Mouse (Mus musculus) CD4-positive, CD25-positive, alpha-beta regulatory T cell, adult 2 months (primary cell): ENCODE results near the gene Cpsf2.
A peak's percentile ranks its signal among the peaks of the same experiment; 100 is the strongest.

ENCODE experiments used
- DNase-seq: peaks from one replicate; pipeline ENCODE4 v3.0.0-alpha.2; 2012; ENCODE audit warnings: low read depth, low spot score

The Cpsf2 gene

DNA sequence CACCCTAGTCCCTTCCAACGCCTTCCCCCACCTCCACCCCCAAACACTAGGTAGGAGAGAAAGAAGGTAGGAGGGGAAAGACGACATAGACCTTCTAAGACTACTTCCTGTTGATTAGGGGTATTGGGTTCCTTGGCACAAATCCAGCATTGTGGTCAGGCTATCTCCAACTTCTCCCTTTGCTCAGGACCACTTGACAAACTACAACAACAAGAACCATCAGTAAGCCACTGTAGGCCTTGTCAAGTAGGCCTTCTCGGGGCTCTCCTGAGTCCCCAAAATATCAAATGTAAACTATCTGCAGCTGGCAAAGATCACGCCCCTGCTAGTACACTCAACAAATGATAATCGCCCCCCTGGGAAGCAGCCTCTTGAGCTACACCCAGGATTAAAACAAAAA, 4.5 kb downstream of the Cpsf2 start:
- peak; percentile 41 for DNase-seq

DNA sequence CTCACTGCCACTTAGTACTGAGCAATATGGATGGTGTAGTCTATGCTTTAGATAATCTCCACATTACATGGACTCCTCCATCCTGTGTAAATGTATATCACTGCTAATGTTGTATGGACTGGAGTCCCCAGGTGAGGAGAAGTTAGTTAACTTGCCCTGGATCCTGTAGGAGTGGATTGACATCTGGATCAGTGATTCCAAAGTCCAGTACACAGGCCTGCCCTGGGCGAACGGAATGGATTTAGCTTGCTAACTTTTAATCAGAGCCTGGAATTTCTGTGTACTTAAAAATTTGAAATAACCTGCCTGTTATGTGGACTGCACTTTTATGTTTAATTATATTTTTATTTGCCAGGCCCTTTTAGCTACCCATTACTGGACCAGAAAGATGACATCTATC, 5.8 kb downstream of the Cpsf2 start:
- no peak for DNase-seq

DNA sequence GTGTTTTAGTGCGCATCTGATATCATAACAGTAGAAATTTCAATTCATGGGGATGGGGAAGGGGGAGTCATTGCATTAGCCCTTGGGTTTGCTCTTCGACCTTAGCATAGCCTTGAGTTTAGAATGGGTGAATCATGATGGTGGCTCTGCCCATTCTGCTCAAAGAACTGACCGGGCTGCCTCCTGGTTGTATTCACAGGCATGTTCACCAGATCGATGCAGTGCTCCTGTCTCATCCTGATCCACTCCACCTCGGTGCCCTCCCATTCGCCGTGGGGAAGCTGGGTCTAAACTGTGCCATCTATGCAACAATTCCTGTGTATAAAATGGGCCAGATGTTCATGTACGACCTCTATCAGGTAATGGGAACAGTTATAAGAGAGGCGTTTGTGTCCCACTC, 7.2 kb downstream of the Cpsf2 start:
- DNase-seq: no peak

DNA sequence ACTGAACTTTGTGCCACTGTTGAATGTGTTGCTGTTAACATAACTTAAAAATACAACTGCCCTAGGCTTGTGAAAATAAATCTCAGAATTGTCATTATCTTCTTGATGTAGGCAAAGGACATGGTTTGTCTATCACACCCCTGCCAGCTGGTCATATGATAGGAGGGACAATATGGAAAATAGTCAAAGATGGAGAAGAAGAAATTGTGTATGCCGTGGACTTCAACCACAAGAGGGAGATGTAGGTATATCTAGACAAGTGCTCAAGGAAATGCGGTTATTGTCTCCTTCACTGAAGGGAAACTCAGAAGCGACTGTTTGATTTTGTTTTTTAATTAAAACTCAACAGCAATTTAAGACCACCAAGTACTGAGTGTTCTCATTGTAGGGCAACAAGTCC, 9.3 kb downstream of the Cpsf2 start:
- peak; percentile 38 for DNase-seq

DNA sequence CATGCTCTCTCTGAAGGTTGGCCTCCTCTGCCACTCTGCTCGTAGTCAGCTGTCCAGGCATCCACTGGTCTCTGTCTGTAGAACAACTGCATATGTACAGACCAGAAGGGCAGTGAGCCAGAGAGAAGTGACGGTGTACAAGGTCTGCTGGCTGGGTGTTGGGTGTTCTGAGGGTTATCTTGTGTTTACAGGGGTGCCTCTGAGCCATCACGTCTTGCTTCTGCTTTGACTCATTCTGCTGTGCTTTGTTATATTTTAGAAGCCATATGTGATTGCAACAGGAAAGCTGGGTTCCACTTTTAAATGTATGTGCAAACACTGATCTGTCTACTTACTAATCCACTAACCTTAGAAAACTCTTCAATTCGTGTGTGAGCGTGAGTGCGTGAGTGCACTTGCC, 11.9 kb downstream of the Cpsf2 start:
- no peak for DNase-seq

DNA sequence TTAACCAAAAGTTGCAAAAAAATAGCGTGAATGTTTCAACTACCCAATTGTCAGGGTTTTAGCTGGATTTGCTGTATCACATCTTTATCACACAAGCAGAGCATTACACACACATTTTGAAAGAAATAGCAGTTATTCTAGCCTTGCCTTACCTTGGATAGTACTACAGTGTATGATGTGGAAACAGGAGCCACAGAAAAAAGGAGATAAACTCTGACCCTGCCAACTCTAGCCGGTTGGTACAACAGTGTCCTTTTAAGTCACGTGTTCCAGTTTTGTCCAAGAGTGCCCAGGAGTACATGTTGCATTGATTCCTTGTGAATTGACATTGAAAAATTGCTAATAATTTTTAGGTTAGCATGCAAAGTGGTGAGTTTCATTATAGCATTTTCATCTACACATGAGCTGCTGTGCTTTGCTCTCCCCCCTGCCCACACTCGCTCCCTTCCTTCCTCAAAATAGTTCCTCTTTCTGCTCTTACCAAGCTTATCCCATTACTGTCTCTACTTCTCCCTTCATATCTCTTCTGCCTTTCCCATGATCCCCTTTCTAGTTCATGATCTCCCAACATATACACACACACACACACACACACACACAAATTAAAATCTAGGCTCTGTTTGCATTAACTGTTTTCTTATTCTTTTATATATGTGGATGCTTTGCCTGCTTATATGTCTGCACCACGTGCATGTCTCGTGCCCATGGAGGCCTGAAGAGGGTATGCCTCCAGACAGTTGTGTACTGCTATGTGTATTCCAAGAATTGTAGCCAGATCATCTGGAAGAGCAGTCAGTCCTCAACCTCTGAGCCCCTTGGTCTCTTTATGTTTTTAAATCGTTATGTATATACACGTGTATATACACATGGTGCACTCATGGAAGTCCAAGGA, 19.0 kb downstream of the Cpsf2 start:
- DNase-seq: no peak

DNA sequence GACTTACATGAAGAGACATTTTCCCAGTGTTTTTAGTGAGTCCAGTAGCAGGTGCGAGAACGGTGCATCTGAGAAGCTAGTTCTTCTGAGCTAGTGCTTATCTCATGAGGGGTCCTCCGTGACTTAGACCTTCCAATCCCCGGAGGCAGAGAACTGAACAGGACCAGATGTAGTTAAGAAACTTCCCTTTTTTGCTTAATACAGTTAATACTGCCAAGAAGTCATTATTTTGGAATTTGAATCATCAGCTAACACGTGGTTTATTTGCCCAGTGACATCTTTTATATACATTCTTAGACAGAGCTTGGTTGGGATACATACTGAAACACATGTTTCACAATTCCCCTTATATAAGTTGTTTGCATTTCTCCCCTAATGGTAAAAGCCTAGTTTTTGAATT, 23.1 kb downstream of the Cpsf2 start:
- no peak for DNase-seq

DNA sequence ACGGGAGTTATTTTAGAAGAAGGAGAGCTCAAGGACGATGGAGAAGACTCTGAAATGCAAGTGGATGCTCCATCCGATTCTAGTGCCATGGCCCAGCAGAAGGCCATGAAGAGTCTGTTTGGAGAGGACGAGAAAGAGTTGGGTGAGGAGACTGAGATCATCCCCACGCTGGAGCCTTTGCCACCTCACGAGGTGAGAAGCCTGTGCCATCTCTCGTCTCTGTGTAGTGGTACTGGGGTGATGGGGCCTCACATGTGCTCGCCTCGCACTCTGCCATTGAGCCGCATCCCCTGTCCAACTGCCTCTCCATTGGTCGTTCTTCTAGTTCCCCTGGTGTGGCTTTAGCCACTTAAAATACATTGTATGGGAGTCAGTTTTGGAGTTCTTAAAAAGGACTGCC, 25.0 kb downstream of the Cpsf2 start:
- DNase-seq: no peak

DNA sequence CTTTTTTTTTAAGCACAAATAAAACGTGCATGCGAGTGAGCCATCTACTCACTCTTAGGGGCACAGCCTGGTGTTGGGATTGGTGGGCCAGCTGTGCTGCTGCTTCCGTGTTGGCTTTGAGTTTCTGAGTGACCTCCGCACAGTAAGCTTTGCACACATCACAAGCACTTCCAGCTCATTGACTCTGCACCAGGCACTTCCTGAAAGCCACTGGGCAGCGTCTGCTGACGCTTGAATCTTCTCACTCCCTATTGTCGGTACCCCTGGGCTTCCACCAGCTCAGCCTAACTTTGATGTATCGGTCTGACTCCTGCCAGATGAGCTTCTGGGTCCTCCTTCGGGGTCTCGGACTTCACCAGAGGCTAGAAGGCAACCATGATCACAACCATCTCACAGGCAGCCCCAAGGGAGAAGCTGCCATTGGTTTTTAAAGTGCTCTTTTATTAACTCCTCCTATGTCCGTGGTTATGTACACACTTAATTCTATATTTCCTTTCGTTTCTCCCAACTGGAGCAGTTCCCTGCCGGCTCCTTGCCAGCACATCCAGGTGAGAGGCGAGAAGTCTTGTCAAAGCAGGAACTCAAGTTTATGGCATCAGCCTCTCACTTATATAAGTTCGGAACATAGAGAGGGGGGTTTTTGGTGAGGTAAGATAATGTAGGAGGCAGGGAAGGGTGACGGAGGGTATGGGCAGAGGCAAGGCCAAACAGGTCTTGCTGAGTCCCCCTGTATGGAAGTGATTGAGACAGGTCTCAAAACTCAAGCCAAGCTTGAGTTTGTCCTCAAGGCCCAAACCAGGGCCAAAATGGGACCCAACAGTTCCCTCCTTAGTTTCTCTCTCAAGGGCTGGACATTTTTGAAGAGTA, 32.6 kb downstream of the Cpsf2 start:
- DNase-seq: no peak

DNA sequence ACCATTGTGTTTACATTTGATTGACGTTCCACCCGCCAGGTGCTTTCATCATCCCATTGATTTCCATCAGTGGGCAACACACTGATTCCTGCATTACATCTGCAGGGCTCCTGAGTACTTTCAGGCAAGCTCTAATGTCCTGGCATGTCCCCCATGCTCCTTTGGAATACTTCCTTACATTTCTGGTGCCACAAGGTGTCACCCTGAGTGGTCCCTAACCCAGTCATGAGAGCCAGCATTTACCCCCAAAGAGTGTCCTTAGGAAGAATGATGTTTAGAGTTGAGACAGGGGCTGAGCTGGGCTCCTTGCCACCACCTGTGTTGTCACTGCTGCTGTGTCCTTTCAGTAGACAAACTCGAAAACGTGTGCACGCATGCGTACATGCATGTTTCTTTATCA, 33.8 kb downstream of the Cpsf2 start:
- DNase-seq: no peak

DNA sequence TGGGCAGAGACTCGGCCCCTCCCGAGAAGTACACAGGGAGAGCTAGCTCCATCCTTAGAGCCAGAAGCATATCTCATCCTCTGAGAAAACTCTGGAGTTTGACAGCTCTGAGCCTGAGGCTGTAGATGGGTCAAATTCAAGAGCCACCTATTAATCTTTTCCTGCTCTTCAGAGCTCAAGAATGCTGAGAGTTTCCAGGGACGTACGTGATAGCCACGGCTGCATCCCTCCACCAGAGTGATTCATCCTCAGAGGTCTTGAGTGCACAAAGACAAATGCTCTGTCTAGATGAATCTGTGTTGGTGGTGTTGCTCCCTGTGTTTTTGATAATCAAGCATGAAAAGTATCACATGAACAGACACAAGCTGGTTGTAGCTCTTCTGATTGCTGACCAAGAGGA, 38.6 kb downstream of the Cpsf2 start:
- no peak for DNase-seq

DNA sequence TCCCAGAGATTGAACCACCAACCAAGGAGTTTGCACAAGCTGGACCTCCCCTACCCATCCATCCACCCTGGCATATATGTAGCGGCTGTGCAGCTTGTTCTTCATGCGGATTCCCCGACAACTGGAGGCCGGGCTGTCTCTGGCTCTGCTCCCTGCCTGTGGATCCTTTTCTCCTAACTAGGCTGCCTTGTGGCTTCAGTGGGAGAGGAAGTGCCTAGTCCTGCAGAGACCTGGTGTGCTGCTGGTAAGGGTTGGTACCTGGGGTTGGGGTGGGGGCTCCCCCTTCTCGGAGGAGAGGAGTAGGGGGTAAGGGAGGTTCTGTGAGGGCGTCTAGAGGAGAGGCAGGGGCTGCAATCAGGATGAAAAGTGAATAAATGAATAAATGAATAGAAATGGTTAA, 39.3 kb downstream of the Cpsf2 start:
- DNase-seq: no peak

DNA sequence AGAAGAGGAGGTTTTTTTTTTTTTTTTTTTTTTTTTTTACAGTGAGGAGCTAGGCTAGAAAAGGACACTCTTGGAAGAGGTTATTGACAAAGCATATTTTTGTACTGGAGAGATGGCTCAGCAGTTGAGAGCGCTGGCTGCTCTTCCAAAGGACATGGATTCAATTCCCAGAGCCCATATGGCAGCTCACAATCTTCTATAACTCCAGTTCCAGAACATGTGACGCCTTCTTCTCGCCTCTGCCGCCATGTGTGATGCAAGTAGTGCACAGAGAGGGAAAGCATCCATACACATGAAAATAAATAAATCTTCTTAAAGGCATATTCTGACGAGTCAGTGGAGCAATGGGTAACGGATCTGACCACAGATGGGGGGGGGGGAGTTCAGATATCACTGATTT, 46.1 kb downstream of the Cpsf2 start:
- DNase-seq: no peak

DNA sequence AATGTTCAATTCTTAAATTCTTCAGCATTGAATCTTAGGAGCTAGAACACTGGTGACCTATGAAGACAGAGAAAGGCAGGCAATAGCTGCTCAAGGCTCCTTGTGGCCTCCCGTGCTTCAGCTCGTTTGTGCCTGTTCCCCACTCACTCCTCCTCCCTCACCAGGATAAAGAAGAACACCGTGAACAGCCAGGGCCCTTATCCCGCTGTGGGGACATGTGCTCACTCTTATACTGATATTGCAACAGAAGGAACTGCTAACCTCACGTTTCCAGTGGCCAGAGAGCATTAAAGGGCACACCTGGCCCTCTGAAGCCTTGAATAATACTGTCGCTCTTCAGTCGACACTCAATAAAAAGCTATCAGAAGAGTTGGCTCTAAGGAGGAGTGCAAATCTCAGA, 53.4 kb downstream of the Cpsf2 start:
- DNase-seq: no peak

DNA sequence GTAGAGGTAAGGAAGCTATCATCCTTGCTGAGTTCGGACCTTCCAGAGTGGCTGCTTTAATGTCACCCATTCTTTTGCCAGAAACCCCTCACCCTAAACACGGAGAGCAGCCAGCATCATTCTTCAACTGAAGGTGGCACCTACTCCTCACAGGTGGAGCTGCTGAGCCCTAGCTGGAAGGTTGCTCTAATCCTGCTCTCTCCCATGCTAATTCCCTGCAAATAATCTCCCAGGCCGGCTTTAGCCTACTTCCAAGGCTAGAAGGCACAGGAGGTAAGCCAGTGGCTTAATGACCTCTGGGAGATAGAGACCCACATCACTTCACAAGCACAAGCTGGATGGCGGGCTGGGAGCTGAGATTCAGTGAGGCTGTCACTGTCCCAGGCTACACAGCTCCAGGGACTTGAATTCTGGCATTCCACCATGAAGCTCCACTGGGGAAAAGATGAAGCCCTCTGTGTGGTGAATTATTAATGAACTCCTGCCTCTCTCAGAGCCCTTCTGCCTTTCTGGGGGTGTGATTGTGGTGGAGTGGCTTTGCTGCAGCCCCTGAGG, 54.2 kb downstream of the Cpsf2 start:
- DNase-seq: no peak

DNA sequence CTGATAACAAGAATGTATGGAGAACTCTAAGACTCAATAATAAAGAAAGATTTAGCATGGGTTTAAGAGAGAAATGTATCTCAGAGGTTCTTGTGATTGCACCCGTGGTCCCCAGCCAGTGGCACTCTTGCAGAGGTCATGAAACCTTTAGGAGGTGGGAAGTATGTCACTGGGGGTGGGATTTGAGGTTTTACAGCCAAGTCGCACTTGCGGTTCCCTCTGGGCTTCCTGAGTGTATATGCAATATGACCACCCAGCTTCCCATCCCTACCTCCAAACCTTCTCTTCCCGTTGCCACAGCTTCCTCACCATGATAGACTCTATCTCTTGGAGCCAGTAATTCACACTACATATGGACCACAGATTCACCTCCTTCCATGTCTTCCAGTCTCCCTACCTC, 59.1 kb downstream of the Cpsf2 start:
- DNase-seq: no peak

DNA sequence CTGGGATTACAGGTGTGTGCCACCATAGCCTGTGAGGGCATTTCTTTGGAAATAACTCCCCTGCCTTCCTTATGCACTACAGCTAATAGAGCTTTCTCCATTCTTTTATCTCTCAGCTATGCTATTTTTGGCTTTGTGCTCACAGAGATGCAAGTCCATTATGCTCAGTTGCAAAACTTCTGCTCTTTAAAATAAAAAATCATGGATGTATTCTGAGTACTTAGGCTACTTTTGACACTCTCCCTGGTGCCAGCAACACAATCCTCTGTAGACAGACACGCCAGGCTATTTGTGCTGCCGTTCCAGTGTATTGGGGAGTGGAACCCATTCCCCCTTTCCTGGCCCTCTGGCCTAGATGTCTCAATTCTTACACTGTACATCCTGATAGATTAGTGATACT, 64.1 kb downstream of the Cpsf2 start:
- no peak for DNase-seq

DNA sequence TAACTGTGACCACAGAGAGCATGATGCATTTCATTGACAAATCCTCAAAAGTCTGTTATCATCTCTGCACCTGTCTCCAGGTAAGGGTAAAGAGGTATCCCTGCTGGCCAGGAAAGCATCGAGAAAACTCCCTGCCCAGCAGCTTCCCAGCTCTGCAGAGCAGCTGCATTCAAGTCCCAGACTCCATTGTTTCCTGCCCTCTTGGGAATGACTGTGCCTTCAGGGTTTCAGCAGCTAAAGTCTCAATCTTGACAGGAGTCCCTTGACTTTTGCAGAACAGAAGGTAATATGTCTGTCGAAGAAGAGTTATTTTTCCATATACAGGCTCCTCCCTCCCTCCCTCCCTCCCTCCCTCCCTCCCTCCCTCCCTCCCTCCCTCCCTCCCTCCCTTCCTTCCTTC, 65.9 kb downstream of the Cpsf2 start:
- no peak for DNase-seq

DNA sequence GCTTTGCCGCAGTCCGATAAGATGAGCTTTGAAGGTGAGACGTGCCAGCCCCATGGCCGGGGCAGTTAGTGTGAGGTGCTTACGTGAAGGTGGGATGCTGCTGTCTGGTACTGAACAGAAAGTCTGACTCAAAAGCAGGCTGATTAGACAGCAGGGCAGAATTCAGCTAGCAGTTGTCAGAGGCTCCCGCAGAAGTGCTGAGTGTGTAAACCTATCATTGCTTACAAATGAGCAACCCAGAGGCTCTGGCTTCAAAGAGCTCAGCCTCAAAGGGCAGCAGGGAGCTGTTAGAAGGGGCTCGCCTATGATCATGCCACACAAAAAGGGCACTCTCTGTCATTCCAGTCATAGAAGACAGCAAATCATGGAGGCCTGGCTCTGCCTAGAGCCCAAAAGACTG, 66.5 kb downstream of the Cpsf2 start:
- DNase-seq: no peak

DNA sequence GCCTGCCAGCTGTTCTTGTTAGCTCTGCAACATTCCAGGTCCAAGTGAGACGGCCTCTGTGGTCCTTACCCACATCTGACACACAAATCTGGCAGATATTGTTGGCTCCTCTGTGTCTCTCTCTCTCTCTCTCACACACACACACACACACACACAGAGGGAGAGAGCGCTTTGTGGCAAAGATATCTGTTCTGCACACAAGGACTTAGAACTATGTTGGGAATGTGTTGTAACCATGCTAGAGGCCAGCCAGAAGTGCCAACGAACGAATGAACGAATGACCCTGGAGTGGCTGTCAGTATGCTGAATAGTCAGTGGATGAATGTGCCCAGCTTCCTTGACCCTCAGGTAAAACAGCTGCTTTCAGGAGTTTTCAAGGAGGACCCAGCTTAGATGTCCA, 68.1 kb downstream of the Cpsf2 start:
- no peak for DNase-seq

DNA sequence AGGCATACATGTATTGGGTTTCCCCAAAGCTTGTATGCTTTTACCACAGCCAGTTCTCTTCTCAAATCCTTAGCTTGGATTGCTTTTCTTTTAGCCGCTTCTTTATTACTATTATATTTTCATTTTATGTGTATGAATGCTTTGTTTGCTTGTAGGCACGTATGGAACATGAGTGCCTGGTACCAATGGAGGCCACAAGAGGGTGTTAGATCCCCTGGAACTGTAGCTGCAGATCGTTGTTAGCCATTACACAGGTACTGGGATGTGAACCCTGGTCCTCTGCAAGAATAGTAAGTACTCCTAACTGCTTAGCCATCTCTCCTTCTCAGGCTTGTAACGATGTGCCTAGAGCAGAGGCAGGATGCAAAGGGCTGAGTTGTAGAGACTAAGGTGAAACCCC, 78.4 kb downstream of the Cpsf2 start:
- DNase-seq: peak; percentile 1

DNA sequence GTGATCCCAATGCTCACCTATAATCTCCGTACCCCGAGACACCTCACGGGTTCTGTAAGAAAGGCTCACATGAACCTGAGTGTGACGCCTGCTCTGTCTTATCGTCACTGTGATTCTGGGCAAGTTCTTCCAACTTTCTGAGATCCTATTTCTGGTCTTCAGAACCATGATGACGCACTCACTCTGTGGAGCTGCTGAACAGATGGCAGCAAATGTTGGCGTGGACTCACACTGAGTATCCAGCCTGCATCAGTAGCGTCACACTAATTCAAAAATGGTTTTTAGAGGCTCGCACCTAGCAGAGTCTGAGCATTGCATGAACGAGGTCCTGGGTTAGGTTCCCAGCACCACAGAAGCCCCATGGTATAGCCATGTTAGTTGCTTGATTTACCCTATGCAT, 80.0 kb downstream of the Cpsf2 start:
- DNase-seq: no peak
